Mouse (Mus musculus): ENCODE data around the gene Gys2. TPM values are rescaled to one million over a fixed set of nuclear protein-coding genes. Genes with fewer than 3 reads are reported as not detected.
A peak's percentile ranks its signal among the peaks of the same experiment; 100 is the strongest.

Gene Gys2
- polyA plus RNA-seq, 1 experiment from 2014 or later = 0.09 TPM

DNA sequence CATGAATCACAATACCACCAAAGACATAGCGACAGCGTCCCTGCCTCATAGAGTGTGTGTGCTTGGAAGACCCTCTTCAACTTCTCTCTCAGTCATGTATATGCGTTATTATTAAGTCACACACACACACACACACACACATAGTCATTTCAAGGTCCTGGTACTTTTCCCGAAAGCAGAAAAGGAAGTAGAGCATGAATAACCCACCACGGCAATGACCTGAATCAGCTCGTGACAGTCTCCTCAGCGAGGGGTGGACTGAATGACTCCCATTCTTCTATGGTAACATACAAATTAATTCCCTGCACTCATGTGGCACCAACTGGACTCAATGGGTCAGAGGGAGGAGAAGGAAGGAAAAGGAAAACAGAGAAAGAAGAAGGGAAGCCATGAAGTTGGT lies 47.9 kb downstream of the Gys2 start:
- Histone ChIP-seq H3K4me1 (ENCODE audit: control insufficient read depth, insufficient read depth, low read length) (no peaks in the 10 kb centered on the region), H3K27ac (ENCODE audit: low read length) (no peak overlapping the region), H3K4me2 (ENCODE audit: low read length) (no peak overlapping the region), H3K9me3 (replicated peaks; ENCODE audit: control insufficient read depth, low read length, poor library complexity, severe bottlenecking) (no peaks in the 10 kb centered on the region), H3K36me3 (ENCODE audit: control insufficient read depth, insufficient read depth, low read length) (no peaks in the 10 kb centered on the region), H3K9ac (ENCODE audit: low read depth, low read length) (no peak overlapping the region), H3K27me3 (ENCODE audit: control insufficient read depth, insufficient read depth, low read depth, low read length) (no peaks in the 10 kb centered on the region), H3K4me3 (ENCODE audit: low read depth, low read length) (no peak overlapping the region)
- 69% methylated on average over 7 of the region's 7 CpGs for WGBS
- ATAC-seq = no peak

DNA sequence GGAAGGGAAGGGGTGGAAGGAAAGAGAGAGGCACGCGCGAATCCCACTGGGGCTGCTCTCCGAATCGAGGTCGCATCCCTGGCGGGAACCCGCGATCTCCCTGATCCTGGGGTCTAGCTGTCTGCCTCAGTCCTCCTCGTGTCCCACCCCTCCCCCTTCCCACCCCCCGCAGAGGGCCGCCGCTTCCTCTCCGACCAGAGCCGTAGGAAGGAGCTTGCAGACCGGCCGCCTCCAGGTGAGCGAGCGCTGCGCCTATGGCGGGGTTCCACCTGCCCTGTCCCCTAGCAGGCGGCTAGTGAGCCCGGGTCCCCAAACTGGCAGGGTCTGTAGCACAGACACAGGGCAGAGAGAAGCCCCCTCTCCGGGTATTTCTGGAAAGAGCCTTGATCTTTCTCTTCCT lies 58.3 kb downstream of the Gys2 start:
- ATAC-seq = peak; percentile 76
- H3K4me3 ChIP-seq (ENCODE audit: low read depth, low read length) = peak overlapping the region; percentile 41
- H3K27ac ChIP-seq (ENCODE audit: low read length) = no peak overlapping the region
- peaks cover 7% of the 10 kb centered on the region for H3K4me1 ChIP-seq (ENCODE audit: control insufficient read depth, insufficient read depth, low read length)
- peaks cover 9% of the 10 kb centered on the region for H3K27me3 ChIP-seq (ENCODE audit: control insufficient read depth, insufficient read depth, low read depth, low read length)
- H3K9me3 ChIP-seq (replicated peaks; ENCODE audit: control insufficient read depth, low read length, poor library complexity, severe bottlenecking) = no peaks in the 10 kb centered on the region
- H3K4me2 ChIP-seq (ENCODE audit: low read length) = peak overlapping the region; percentile 71
- under 1% methylated on average over 18 of the region's 24 CpGs for whole genome bisulfite sequencing
- H3K36me3 ChIP-seq (ENCODE audit: control insufficient read depth, insufficient read depth, low read length) = no peaks in the 10 kb centered on the region
- peak overlapping the region; percentile 69 for H3K9ac ChIP-seq (ENCODE audit: low read depth, low read length)

DNA sequence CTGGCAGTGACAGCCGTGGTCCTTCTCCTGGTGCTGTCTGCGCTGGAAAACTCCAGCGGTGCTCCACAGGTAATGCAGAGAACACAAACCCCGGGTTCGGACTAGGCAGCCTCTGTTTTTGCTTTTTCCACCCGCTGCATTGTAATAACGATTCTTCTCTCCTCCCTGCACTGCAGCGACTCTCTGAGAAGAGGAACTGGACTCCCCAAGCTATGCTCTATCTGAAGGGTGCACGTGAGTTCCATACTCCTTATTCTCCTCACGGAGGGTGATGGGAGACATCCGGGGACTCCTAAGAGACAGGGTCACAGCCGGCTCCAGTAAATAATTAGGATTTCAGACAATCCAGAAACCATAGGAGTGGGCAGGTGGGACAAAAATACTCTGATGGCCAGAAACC lies 59.1 kb downstream of the Gys2 start:
- H3K4me2 ChIP-seq (ENCODE audit: low read length) = peak overlapping the region; percentile 71
- no peaks in the 10 kb centered on the region for H3K36me3 ChIP-seq (ENCODE audit: control insufficient read depth, insufficient read depth, low read length)
- peak; percentile 8; the same call in 1 of the 2 replicates for ATAC-seq
- peaks cover 7% of the 10 kb centered on the region for H3K4me1 ChIP-seq (ENCODE audit: control insufficient read depth, insufficient read depth, low read length)
- no peaks in the 10 kb centered on the region for H3K9me3 ChIP-seq (replicated peaks; ENCODE audit: control insufficient read depth, low read length, poor library complexity, severe bottlenecking)
- H3K27ac ChIP-seq (ENCODE audit: low read length) = no peak overlapping the region
- H3K9ac ChIP-seq (ENCODE audit: low read depth, low read length) = no peak overlapping the region
- WGBS = 19% methylated on average over 12 of the region's 12 CpGs
- peaks cover 9% of the 10 kb centered on the region for H3K27me3 ChIP-seq (ENCODE audit: control insufficient read depth, insufficient read depth, low read depth, low read length)
- no peak overlapping the region; the same call in 1 of the 2 replicates for H3K4me3 ChIP-seq (ENCODE audit: low read depth, low read length)

DNA sequence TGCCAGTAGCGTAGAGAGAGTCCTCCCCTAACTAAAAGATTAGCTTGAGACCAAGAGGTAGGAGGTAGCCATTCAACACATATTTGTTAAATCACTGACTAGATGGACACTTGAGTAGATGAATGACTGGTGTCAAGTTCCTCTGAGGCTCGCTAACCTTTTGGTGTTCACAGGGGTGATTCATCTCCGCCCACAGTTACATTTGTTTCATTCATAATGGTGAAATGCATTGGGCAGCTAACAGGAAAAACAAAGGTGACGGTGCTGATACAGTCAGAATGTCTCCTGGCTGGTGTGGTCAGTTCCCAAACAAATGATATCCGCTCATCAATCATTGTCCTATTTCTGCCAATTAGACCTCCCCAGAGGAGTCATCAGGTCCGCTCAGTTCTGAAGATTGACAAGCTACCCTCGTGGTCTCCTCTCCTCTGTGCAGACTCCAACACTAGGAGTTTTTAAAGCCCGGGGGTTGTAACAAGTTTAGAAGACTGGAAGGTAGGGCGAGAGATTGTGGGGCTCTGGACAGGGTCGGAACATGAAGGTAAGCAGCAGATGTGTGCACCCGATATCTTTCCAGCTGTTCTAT lies 59.9 kb downstream of the Gys2 start, which contains the start of gene Spx:
Gene Spx (plus strand): TSS at position 536 of the 586 bp plus-strand sequence.
- no peak for ATAC-seq
- peak within 1 kb of the TSS; percentile 41; the same call in 1 of the 2 replicates for H3K4me3 ChIP-seq (ENCODE audit: low read depth, low read length)
- WGBS = 71% methylated on average over 11 of the region's 11 CpGs
- peaks cover 9% of the 10 kb centered on the region for H3K27me3 ChIP-seq (ENCODE audit: control insufficient read depth, insufficient read depth, low read depth, low read length)
- H3K9ac ChIP-seq (ENCODE audit: low read depth, low read length) = no peak within 1 kb of the TSS
- H3K36me3 ChIP-seq (ENCODE audit: control insufficient read depth, insufficient read depth, low read length) = no peaks in the 10 kb centered on the region
- no peak within 1 kb of the TSS for H3K27ac ChIP-seq (ENCODE audit: low read length)
- H3K9me3 ChIP-seq (replicated peaks; ENCODE audit: control insufficient read depth, low read length, poor library complexity, severe bottlenecking) = no peaks in the 10 kb centered on the region
- H3K4me1 ChIP-seq (ENCODE audit: control insufficient read depth, insufficient read depth, low read length) = peaks cover 7% of the 10 kb centered on the region
- peak within 1 kb of the TSS; percentile 71 for H3K4me2 ChIP-seq (ENCODE audit: low read length)

DNA sequence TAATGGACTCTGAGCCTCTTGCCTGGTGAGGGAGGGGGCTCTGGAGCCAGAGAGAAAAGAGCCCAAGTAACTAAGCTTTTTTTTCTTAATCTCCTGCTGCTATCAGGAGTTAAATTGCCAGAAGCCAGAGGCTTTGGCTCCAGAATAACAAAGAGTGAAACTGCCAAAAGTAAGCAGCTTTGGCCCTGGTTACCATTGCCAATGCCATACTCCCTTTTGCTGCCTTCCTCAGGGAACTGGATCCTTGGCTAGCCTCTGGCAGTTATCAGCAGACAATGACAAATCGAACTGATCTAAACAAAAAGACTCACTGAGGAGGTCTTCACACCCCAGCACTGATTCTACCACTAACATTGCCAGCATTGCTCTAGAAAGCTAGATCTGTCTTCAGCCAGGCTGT lies 61.8 kb downstream of the Gys2 start:
- Histone ChIP-seq H3K27ac (ENCODE audit: low read length) (no peak overlapping the region), H3K4me2 (ENCODE audit: low read length) (no peak overlapping the region), H3K27me3 (ENCODE audit: control insufficient read depth, insufficient read depth, low read depth, low read length) (peaks cover 9% of the 10 kb centered on the region), H3K9ac (ENCODE audit: low read depth, low read length) (no peak overlapping the region), H3K36me3 (ENCODE audit: control insufficient read depth, insufficient read depth, low read length) (no peaks in the 10 kb centered on the region), H3K4me1 (ENCODE audit: control insufficient read depth, insufficient read depth, low read length) (peaks cover 7% of the 10 kb centered on the region), H3K9me3 (replicated peaks; ENCODE audit: control insufficient read depth, low read length, poor library complexity, severe bottlenecking) (no peaks in the 10 kb centered on the region), H3K4me3 (ENCODE audit: low read depth, low read length) (no peak overlapping the region)
- 12% methylated on average over 1 of the region's 1 CpGs for WGBS
- ATAC-seq = peak; percentile 32; the same call in 1 of the 2 replicates

DNA sequence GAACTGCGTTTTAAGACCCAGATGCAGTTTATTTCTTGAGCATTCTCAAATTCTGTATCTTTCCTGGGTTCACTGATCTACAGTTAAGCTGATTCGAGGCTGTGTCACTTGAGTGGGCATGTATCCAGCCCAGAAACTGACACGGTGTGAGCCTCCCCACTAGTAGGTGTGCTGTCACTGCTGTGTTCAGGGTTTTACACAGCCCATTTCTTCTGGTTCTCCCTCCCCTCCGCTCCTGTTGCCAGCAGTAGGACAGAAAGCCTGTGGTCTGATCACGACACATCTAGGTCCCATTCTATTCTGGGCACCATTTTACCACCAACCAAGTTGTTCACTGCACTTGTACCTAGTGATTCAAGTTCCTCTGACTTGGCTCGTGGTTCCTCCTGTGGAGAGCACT lies 77.2 kb downstream of the Gys2 start:
- no peak overlapping the region for H3K27ac ChIP-seq (ENCODE audit: low read length)
- H3K9me3 ChIP-seq (replicated peaks; ENCODE audit: control insufficient read depth, low read length, poor library complexity, severe bottlenecking) = no peaks in the 10 kb centered on the region
- ATAC-seq = no peak
- H3K4me1 ChIP-seq (ENCODE audit: control insufficient read depth, insufficient read depth, low read length) = no peaks in the 10 kb centered on the region
- 94% methylated on average over 6 of the region's 6 CpGs for WGBS
- H3K9ac ChIP-seq (ENCODE audit: low read depth, low read length) = no peak overlapping the region
- H3K4me2 ChIP-seq (ENCODE audit: low read length) = no peak overlapping the region
- H3K4me3 ChIP-seq (ENCODE audit: low read depth, low read length) = no peak overlapping the region
- H3K27me3 ChIP-seq (ENCODE audit: control insufficient read depth, insufficient read depth, low read depth, low read length) = no peaks in the 10 kb centered on the region
- peaks cover 14% of the 10 kb centered on the region for H3K36me3 ChIP-seq (ENCODE audit: control insufficient read depth, insufficient read depth, low read length)

DNA sequence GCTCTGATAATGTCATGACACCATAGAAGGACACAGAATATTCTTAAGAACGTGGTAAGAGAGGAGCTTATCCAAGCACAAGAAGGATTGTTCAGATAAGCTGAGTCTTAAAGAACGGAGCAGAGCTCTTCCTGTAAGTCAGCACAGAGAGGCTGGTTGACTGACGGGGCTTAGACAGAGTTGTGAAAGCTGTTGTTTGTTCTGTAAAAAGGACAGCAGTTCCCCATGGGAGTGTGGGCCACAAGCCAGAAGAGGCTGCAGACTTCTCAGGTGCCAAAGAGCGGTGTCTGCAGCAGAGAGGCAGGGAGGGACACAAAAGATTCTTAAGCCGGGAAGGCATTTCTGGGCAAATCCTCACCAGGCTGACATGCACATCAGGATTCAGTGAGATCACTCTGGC lies 78.2 kb downstream of the Gys2 start:
- ATAC-seq = no peak

DNA sequence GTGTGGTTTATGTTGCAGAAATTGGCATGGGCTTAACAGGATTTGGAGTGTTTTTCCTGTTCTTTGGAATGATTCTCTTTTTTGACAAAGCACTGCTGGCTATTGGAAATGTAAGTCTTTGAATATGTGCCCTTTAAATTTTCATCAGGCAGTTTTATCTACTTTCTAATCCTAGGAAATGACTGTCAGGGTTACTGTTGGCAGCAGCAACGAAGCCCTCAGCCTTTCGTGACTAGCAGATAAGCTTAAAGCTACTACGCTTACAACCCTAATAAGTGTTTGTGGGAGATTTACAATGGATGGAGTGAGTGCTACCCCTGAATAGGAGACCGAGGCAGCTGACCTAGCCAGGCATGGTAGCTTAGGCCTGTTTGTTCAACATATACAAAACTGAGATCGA lies 80.6 kb downstream of the Gys2 start:
- Histone ChIP-seq H3K4me1 (ENCODE audit: control insufficient read depth, insufficient read depth, low read length) (peaks cover 17% of the 10 kb centered on the region), H3K4me3 (ENCODE audit: low read depth, low read length) (no peak overlapping the region), H3K27me3 (ENCODE audit: control insufficient read depth, insufficient read depth, low read depth, low read length) (no peaks in the 10 kb centered on the region), H3K27ac (ENCODE audit: low read length) (no peak overlapping the region), H3K9ac (ENCODE audit: low read depth, low read length) (no peak overlapping the region), H3K4me2 (ENCODE audit: low read length) (no peak overlapping the region), H3K36me3 (ENCODE audit: control insufficient read depth, insufficient read depth, low read length) (peaks cover 9% of the 10 kb centered on the region), H3K9me3 (replicated peaks; ENCODE audit: control insufficient read depth, low read length, poor library complexity, severe bottlenecking) (no peaks in the 10 kb centered on the region)
- WGBS = 95% methylated on average over 5 of the region's 5 CpGs
- no peak for ATAC-seq

More for the DNA sequence above, 78.2 kb downstream of the Gys2 start:
- H3K4me2 ChIP-seq (ENCODE audit: low read length) = no peak overlapping the region
- WGBS = 79% methylated on average over 5 of the region's 5 CpGs
- peaks cover 9% of the 10 kb centered on the region for H3K36me3 ChIP-seq (ENCODE audit: control insufficient read depth, insufficient read depth, low read length)
- no peaks in the 10 kb centered on the region for H3K9me3 ChIP-seq (replicated peaks; ENCODE audit: control insufficient read depth, low read length, poor library complexity, severe bottlenecking)
- no peaks in the 10 kb centered on the region for H3K27me3 ChIP-seq (ENCODE audit: control insufficient read depth, insufficient read depth, low read depth, low read length)
- no peak overlapping the region for H3K9ac ChIP-seq (ENCODE audit: low read depth, low read length)
- H3K4me3 ChIP-seq (ENCODE audit: low read depth, low read length) = no peak overlapping the region
- H3K27ac ChIP-seq (ENCODE audit: low read length) = no peak overlapping the region
- H3K4me1 ChIP-seq (ENCODE audit: control insufficient read depth, insufficient read depth, low read length) = no peaks in the 10 kb centered on the region

DNA sequence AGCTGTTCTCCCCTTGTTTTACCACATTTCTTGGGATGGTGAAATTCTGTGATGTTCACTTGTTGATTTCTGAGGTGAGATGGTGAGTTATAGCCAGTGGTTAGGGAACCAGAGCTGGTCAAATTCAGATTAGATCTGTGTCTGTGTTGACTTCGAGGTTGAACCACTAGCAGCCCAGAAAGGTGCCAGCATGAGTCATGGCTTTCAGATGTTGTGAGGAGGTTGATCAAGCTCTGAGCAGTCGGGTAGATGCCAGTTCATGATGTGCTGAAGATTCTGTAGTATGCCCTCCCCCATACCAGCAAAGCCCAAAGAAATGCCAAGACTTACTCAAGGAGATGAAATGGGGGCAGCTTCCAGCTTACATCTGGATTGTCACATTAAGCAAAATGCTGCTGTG lies 83.8 kb downstream of the Gys2 start:
- Histone ChIP-seq H3K9me3 (replicated peaks; ENCODE audit: control insufficient read depth, low read length, poor library complexity, severe bottlenecking) (no peaks in the 10 kb centered on the region), H3K4me2 (ENCODE audit: low read length) (no peak overlapping the region), H3K27ac (ENCODE audit: low read length) (no peak overlapping the region), H3K36me3 (ENCODE audit: control insufficient read depth, insufficient read depth, low read length) (no peaks in the 10 kb centered on the region; the same call in 1 of the 2 replicates), H3K4me3 (ENCODE audit: low read depth, low read length) (no peak overlapping the region), H3K4me1 (ENCODE audit: control insufficient read depth, insufficient read depth, low read length) (peaks cover 24% of the 10 kb centered on the region), H3K9ac (ENCODE audit: low read depth, low read length) (no peak overlapping the region), H3K27me3 (ENCODE audit: control insufficient read depth, insufficient read depth, low read depth, low read length) (no peaks in the 10 kb centered on the region)
- ATAC-seq = no peak
- WGBS = 93% methylated on average over 2 of the region's 2 CpGs

All from midbrain, embryonic 16.5 days (tissue).